Mouse (Mus musculus) MEL (cell line): ENCODE measurements around the gene Gigyf1. TPM values are rescaled to one million over a fixed set of nuclear protein-coding genes. Genes with fewer than 3 reads are reported as not detected.

ENCODE experiments used
- DNase-seq: peaks from one replicate; pipeline ENCODE4 v3.0.0; 2011; ENCODE audit warnings: low read depth, low spot score
- H3K27ac ChIP-seq: 2 replicates; pipeline ENCODE4 v1.5.1; 2012; ENCODE audit warnings: low read depth, mild to moderate bottlenecking, control low read depth, low read length, moderate library complexity; ENCODE audit not compliant: control insufficient read depth
- H3K27me3 ChIP-seq, 2 experiments: fragments of 150-350 bp in 1 of 2; sonication (generic) in 1 of 2; 2 replicates each; pipeline ENCODE4 v1.6.1; 2012; ENCODE audit warnings: low read length in 2 of 2, mild to moderate bottlenecking in 2 of 2, improper control_type of control experiment in 1 of 2, moderate library complexity in 1 of 2; ENCODE audit not compliant: insufficient read depth in 2 of 2, control insufficient read depth in 1 of 2
- H3K36me3 ChIP-seq, 2 experiments: 2 replicates each; pipeline ENCODE4 v1.6.1; 2012 to 2014; ENCODE audit warnings: low read length in 2 of 2, improper control_type of control experiment in 1 of 2, inconsistent platforms in 1 of 2, mild to moderate bottlenecking in 1 of 2; ENCODE audit not compliant: insufficient read depth in 2 of 2, control insufficient read depth in 1 of 2
- H3K4me1 ChIP-seq, 2 experiments: fragments of 150-350 bp in 1 of 2; sonication (generic) in 1 of 2; 2 replicates each; pipeline ENCODE4 v1.6.1; 2012; ENCODE audit warnings: low read length in 2 of 2, improper control_type of control experiment in 1 of 2, mild to moderate bottlenecking in 1 of 2; ENCODE audit not compliant: insufficient read depth in 2 of 2, control insufficient read depth in 1 of 2
- H3K4me3 ChIP-seq, 2 experiments: fragments of 150-350 bp in 1 of 2; sonication (generic) in 1 of 2; 2 replicates each; pipeline ENCODE4 v1.5.1; 2012; ENCODE audit warnings: low read depth in 2 of 2, low read length in 2 of 2, mild to moderate bottlenecking in 2 of 2, moderate library complexity in 2 of 2, control low read depth in 1 of 2, improper control_type of control experiment in 1 of 2; ENCODE audit not compliant: control insufficient read depth in 1 of 2, insufficient read depth in 1 of 2
- H3K79me2 ChIP-seq: 2 replicates; pipeline ENCODE4 v1.6.1; 2012; ENCODE audit warnings: mild to moderate bottlenecking, low read length, moderate library complexity; ENCODE audit not compliant: control insufficient read depth, poor library complexity, insufficient read depth
- H3K9ac ChIP-seq: 2 replicates; pipeline ENCODE4 v1.6.1; 2012; ENCODE audit warnings: low read depth, mild to moderate bottlenecking, control low read depth, low read length, moderate library complexity; ENCODE audit not compliant: control insufficient read depth, poor library complexity, severe bottlenecking
- H3K9me3 ChIP-seq: fragments of 150-350 bp; sonication (generic); replicated peaks from 2 replicates; pipeline ENCODE4 v1.6.1; 2012; ENCODE audit warnings: mild to moderate bottlenecking, low read length, improper control_type of control experiment, moderate library complexity; ENCODE audit not compliant: insufficient read depth
- BHLHE40 ChIP-seq: IDR thresholded peaks from 2 replicates; pipeline ENCODE4 v1.6.1; 2012; ENCODE audit warnings: low read depth, mild to moderate bottlenecking, inconsistent platforms, low read length, improper control_type of control experiment, borderline replicate concordance
- E2F4 ChIP-seq: IDR thresholded peaks from 2 replicates; pipeline ENCODE4 v1.6.1; 2011; ENCODE audit warnings: low read depth, low read length, improper control_type of control experiment, borderline replicate concordance
- EP300 ChIP-seq, 2 experiments: IDR thresholded peaks; 2 replicates each; pipeline ENCODE4 v1.6.1; 2011; ENCODE audit warnings: improper control_type of control experiment in 2 of 2, low read length in 2 of 2, low read depth in 1 of 2, mild to moderate bottlenecking in 1 of 2
- ETS1 ChIP-seq: IDR thresholded peaks from 2 replicates; pipeline ENCODE4 v1.6.1; 2012; ENCODE audit warnings: low read depth, mild to moderate bottlenecking, inconsistent platforms, low read length, improper control_type of control experiment, moderate library complexity
- GABPA ChIP-seq: IDR thresholded peaks from 2 replicates; pipeline ENCODE4 v1.6.1; 2012; ENCODE audit warnings: low read depth, mild to moderate bottlenecking, inconsistent platforms, low read length, improper control_type of control experiment, moderate library complexity
- HCFC1 ChIP-seq: IDR thresholded peaks from 2 replicates; pipeline ENCODE4 v1.6.1; 2012; ENCODE audit warnings: low read depth, mild to moderate bottlenecking, inconsistent platforms, low read length, improper control_type of control experiment, moderate library complexity
- JUND ChIP-seq: IDR thresholded peaks from 2 replicates; pipeline ENCODE4 v1.6.1; 2011; ENCODE audit warnings: low read depth, mild to moderate bottlenecking, improper control_type of control experiment, low read length
- KAT2A ChIP-seq: conservative IDR thresholded peaks from 2 replicates; pipeline ENCODE4 v1.6.1; 2012; ENCODE audit warnings: low read depth, low read length, improper control_type of control experiment, inconsistent platforms
- MAX ChIP-seq: IDR thresholded peaks from 2 replicates; pipeline ENCODE4 v1.6.1; 2011; ENCODE audit warnings: low read length, improper control_type of control experiment
- MAZ ChIP-seq: IDR thresholded peaks from 2 replicates; pipeline ENCODE4 v1.6.1; 2012; ENCODE audit warnings: low read depth, mild to moderate bottlenecking, inconsistent platforms, low read length, improper control_type of control experiment
- MXI1 ChIP-seq: IDR thresholded peaks from 2 replicates; pipeline ENCODE4 v1.6.1; 2011; ENCODE audit warnings: mild to moderate bottlenecking, low read depth, low read length, improper control_type of control experiment
- NELFE ChIP-seq: IDR thresholded peaks from 2 replicates; pipeline ENCODE4 v1.6.1; 2011; ENCODE audit warnings: low read depth, low read length, improper control_type of control experiment
- NRF1 ChIP-seq: IDR thresholded peaks from 2 replicates; pipeline ENCODE4 v1.6.1; 2014; ENCODE audit warnings: low read depth, mild to moderate bottlenecking, inconsistent platforms, low read length, improper control_type of control experiment, moderate library complexity; ENCODE audit not compliant: poor library complexity, insufficient read depth, severe bottlenecking
- POLR2A ChIP-seq, 2 experiments: IDR thresholded peaks; 2 replicates each; pipeline ENCODE4 v1.6.1; 2011 to 2012; ENCODE audit warnings: low read length in 2 of 2, mild to moderate bottlenecking in 2 of 2, control low read depth in 1 of 2, improper control_type of control experiment in 1 of 2, low read depth in 1 of 2, moderate library complexity in 1 of 2; ENCODE audit not compliant: control insufficient read depth in 1 of 2, insufficient read depth in 1 of 2, poor library complexity in 1 of 2
- POLR2AphosphoS2 ChIP-seq: IDR thresholded peaks from 2 replicates; pipeline ENCODE4 v1.6.1; 2011; ENCODE audit warnings: low read length, improper control_type of control experiment
- RAD21 ChIP-seq: IDR thresholded peaks from 2 replicates; pipeline ENCODE4 v1.6.1; 2011; ENCODE audit warnings: mild to moderate bottlenecking, low read depth, low read length, improper control_type of control experiment
- RCOR1 ChIP-seq: IDR thresholded peaks from 2 replicates; pipeline ENCODE4 v1.6.1; 2012; ENCODE audit warnings: low read depth, mild to moderate bottlenecking, inconsistent platforms, low read length, improper control_type of control experiment
- SIN3A ChIP-seq: IDR thresholded peaks from 2 replicates; pipeline ENCODE4 v1.6.1; 2012; ENCODE audit warnings: low read length, improper control_type of control experiment, inconsistent platforms
- SMC3 ChIP-seq: IDR thresholded peaks from 2 replicates; pipeline ENCODE4 v1.6.1; 2011; ENCODE audit warnings: low read depth, low read length, improper control_type of control experiment
- UBTF ChIP-seq: IDR thresholded peaks from 2 replicates; pipeline ENCODE4 v1.6.1; 2012; ENCODE audit warnings: low read depth, mild to moderate bottlenecking, inconsistent platforms, low read length, improper control_type of control experiment, moderate library complexity, borderline replicate concordance; ENCODE audit not compliant: insufficient read depth
- USF1 ChIP-seq: IDR thresholded peaks from 2 replicates; pipeline ENCODE4 v1.6.1; 2014; ENCODE audit warnings: low read depth, mild to moderate bottlenecking, inconsistent platforms, low read length, improper control_type of control experiment, moderate library complexity
- USF2 ChIP-seq, 2 experiments: IDR thresholded peaks; 2 replicates each; pipeline ENCODE4 v1.6.1; 2011 to 2012; ENCODE audit warnings: improper control_type of control experiment in 2 of 2, low read length in 2 of 2, borderline replicate concordance in 1 of 2, inconsistent platforms in 1 of 2, low read depth in 1 of 2, mild to moderate bottlenecking in 1 of 2; ENCODE audit not compliant: insufficient read depth in 1 of 2
- ZC3H11A ChIP-seq: IDR thresholded peaks from 2 replicates; pipeline ENCODE4 v1.6.1; 2012; ENCODE audit warnings: low read depth, mild to moderate bottlenecking, inconsistent platforms, low read length, improper control_type of control experiment
- ZKSCAN1 ChIP-seq: IDR thresholded peaks from 2 replicates; pipeline ENCODE4 v1.6.1; 2012; ENCODE audit warnings: low read depth, mild to moderate bottlenecking, inconsistent platforms, low read length, improper control_type of control experiment, moderate library complexity
- ZNF384 ChIP-seq: IDR thresholded peaks from 2 replicates; pipeline ENCODE4 v1.6.1; 2012; ENCODE audit warnings: low read depth, mild to moderate bottlenecking, inconsistent platforms, low read length, improper control_type of control experiment
- polyA plus RNA-seq, 2 experiments: library from polyadenylated mRNA; stranded (reverse) in 1 of 2; unstranded in 1 of 2; fragments of >175 nt in 1 of 2; fragments of >200 nt in 1 of 2; gene quantifications; 2 replicates each; pipeline versions ENCODE4 v1.2.1 to v1.2.4; 2012; ENCODE audit warnings: low replicate concordance in 2 of 2, low read depth in 1 of 2; ENCODE audit not compliant: insufficient read length in 2 of 2, insufficient read depth in 1 of 2, missing spikeins in 1 of 2
- total RNA-seq: library from RNA; depleted of rRNA; stranded (reverse); fragments of 300-350 nt; gene quantifications from 2 replicates; pipeline ENCODE4 v1.2.3, GENCODE M21; 2012

Gene Gigyf1
- total and polyA plus RNA-seq, 3 experiments, result 5.1 to 24.6 TPM; not detected in 1

DNA sequence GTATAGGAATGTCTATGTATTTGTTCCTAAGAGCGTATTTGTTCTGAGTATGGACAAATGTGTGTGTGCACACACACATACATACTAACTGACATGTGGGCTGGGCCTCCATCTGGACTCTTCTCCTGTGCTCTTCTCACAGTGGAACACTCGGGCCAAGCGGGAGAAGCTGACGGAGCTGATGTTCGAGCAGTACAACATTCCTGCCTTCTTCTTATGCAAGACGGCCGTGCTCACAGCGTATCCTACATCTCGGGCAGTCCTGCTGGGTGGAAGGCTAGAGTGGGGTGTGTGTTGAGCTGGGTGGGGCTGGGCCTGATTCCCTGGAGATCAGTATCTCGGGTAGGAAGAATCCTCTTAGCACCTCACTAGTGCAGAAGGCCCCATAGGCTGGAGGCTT lies 44.6 kb downstream of the Gigyf1 start:
- no peak overlapping the region for H3K4me3 ChIP-seq
- no peaks in the 10 kb centered on the region for H3K9me3 ChIP-seq
- no peaks in the 10 kb centered on the region for H3K4me1 ChIP-seq
- no peak for DNase-seq
- no peaks in the 10 kb centered on the region for H3K36me3 ChIP-seq
- no peak overlapping the region for H3K27ac ChIP-seq
- TF ChIP-seq MAX (no peak), USF1 (no peak), UBTF (no peak), MAZ (no peak), ZC3H11A (no peak), SMC3 (no peak), RAD21 (no peak), JUND (no peak), E2F4 (no peak), NRF1 (no peak), ZKSCAN1 (no peak), MXI1 (no peak), GABPA (no peak), NELFE (no peak), BHLHE40 (no peak), SIN3A (no peak), ZNF384 (no peak), USF2 (IDR thresholded peaks at IDR 0.05; ENCODE audit: borderline replicate concordance in 1 of 2, insufficient read depth in 1 of 2, low read depth in 1 of 2, low read length in 2 of 2) (no peak)
- H3K79me2 ChIP-seq, result no peaks in the 10 kb centered on the region
- no peak overlapping the region for H3K9ac ChIP-seq
- peaks cover 11 to 29% of the 10 kb centered on the region in 2 experiments for H3K27me3 ChIP-seq

DNA sequence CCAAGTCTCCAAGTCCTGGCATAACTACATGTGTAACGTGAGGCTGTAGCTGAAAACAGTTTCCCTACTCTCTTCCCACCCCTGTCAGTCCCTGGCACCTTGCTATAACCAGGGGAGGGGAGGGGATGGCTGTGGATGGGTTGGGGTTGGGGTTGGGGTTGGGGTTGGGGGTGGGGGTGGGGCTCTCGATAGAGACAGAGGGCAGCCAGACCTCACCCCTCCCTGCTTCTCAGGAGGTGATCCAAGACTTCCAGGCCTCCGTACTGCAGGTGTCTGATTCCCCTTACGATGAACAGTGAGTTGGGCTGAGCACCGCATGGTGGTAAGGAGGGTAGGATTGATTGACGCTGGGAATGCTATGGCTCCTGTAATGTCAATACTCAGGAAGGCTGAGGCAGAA lies 47.4 kb downstream of the Gigyf1 start:
- peaks cover 0 to 13% of the 10 kb centered on the region in 2 experiments; a peak in 2 of 4 replicates for H3K4me1 ChIP-seq
- no peak overlapping the region for H3K27ac ChIP-seq
- H3K9me3 ChIP-seq, result no peaks in the 10 kb centered on the region
- no peak overlapping the region for H3K9ac ChIP-seq
- H3K4me3 ChIP-seq, result no peak overlapping the region
- H3K79me2 ChIP-seq, result no peaks in the 10 kb centered on the region
- H3K27me3 ChIP-seq, result peaks cover 4 to 12% of the 10 kb centered on the region in 2 experiments
- H3K36me3 ChIP-seq, result peaks cover 0 to 8% of the 10 kb centered on the region in 2 experiments; a peak in 2 of 4 replicates
- no peak for DNase-seq
- TF ChIP-seq NRF1 (no peak), JUND (no peak), POLR2AphosphoS2 (no peak), HCFC1 (no peak), ZKSCAN1 (no peak), SMC3 (no peak), BHLHE40 (no peak), ETS1 (no peak), RAD21 (no peak), KAT2A (no peak), EP300 (IDR thresholded peaks at IDR 0.05; ENCODE audit: low read depth in 1 of 2, low read length in 2 of 2) (no peak), RCOR1 (no peak), NELFE (no peak), POLR2A (IDR thresholded peaks at IDR 0.05; ENCODE audit: control insufficient read depth in 1 of 2, insufficient read depth in 1 of 2, low read depth in 1 of 2, low read length in 2 of 2, poor library complexity in 1 of 2) (no peak), MAX (no peak)
